Comparison of ENCODE assay signal across 9 mouse cellular contexts in genomic region chr6:67159224-67159623, GRCm38 (mm10).
DNase-seq lines count a peak whose midpoint lies in the region; ATAC-seq and TF ChIP-seq lines count a peak whose summit lies in the region.
"Had no signal": no experiment of that assay in that cellular context is flagged by ENCODE, and none has a peak within 500 bp of the region (broad histone marks: within the 10 kb centered on the region; RNA-seq: fewer than 3 reads in every experiment).

No protein-coding gene starts in this region.

- ATAC-seq in hindbrain, embryonic 11.5 days (ENCODE audit: low FRiP score): peak; percentile 34; the same call in 1 of the 2 replicates
- ATAC-seq in hindbrain, embryonic 13.5 days (ENCODE audit: low FRiP score): peak; percentile 53; the same call in 1 of the 2 replicates
- no peak for ATAC-seq in hindbrain, postnatal 0 days
- ATAC-seq in midbrain, embryonic 15.5 days (replicated peaks): peak; percentile 50; the same call in 1 of the 2 replicates

- H3K9ac ChIP-seq in hindbrain, embryonic 11.5 days (ENCODE audit: low read depth, low read length): no peak overlapping the region
- no peak overlapping the region for H3K9ac ChIP-seq in hindbrain, embryonic 13.5 days
- no peak overlapping the region for H3K9ac ChIP-seq in hindbrain, postnatal 0 days (replicated peaks; ENCODE audit: low read length)
- H3K9ac ChIP-seq in midbrain, embryonic 15.5 days: no peak overlapping the region
- H3K9ac ChIP-seq: heart, embryonic 15.5 days had no signal

- H3K4me3 ChIP-seq in hindbrain, embryonic 11.5 days (ENCODE audit: low read depth, low read length): no peak overlapping the region
- H3K4me3 ChIP-seq in hindbrain, embryonic 10.5 days: no peak overlapping the region
- H3K4me3 ChIP-seq in hindbrain, embryonic 13.5 days: no peak overlapping the region
- H3K4me3 ChIP-seq in hindbrain, postnatal 0 days (ENCODE audit: low read length): no peak overlapping the region
- H3K4me3 ChIP-seq in midbrain, embryonic 15.5 days: no peak overlapping the region
- H3K4me3 ChIP-seq: heart, embryonic 15.5 days; limb, embryonic 10.5 days had no signal

- no peak overlapping the region for H3K4me2 ChIP-seq in hindbrain, embryonic 11.5 days (replicated peaks; ENCODE audit: low read depth, low read length)
- H3K4me2 ChIP-seq in hindbrain, embryonic 13.5 days: peak overlapping the region; percentile 34; the same call in 1 of the 2 replicates
- peak overlapping the region; percentile 24; the same call in 1 of the 2 replicates for H3K4me2 ChIP-seq in hindbrain, postnatal 0 days (ENCODE audit: low read depth, low read length)
- peak overlapping the region; percentile 34; the same call in 1 of the 2 replicates for H3K4me2 ChIP-seq in midbrain, embryonic 15.5 days

- no peak for TF ChIP-seq CTCF in hindbrain, postnatal 0 days (IDR thresholded peaks at IDR 0.05; ENCODE audit: low read depth)

- DNase-seq in hindbrain, embryonic 11.5 days (ENCODE audit: low spot score): no peak
- no peak for DNase-seq in hindbrain, embryonic 10.5 days (ENCODE audit: low spot score)
- no peak for DNase-seq in hindbrain, postnatal 0 days (ENCODE audit: low spot score)
- no peak for DNase-seq in kidney, postnatal 10 days
- no peak for DNase-seq in urinary bladder, adult 18-20 months (ENCODE audit: low spot score in 2 of 2)

- no peaks in the 10 kb centered on the region for H3K4me1 ChIP-seq in hindbrain, embryonic 11.5 days (replicated peaks; ENCODE audit: control insufficient read depth, insufficient read depth, low read length)
- peaks cover 6% of the 10 kb centered on the region; the same call in 1 of the 2 replicates for H3K4me1 ChIP-seq in hindbrain, embryonic 10.5 days (replicated peaks)
- 0 out of 2 replicates have a peak, but pooled peaks cover 2% of the 10 kb centered on the region for H3K4me1 ChIP-seq in hindbrain, embryonic 13.5 days (replicated peaks)
- H3K4me1 ChIP-seq in hindbrain, postnatal 0 days (ENCODE audit: insufficient read depth, low read length): no peaks in the 10 kb centered on the region
- H3K4me1 ChIP-seq in midbrain, embryonic 15.5 days: no peaks in the 10 kb centered on the region
- H3K4me1 ChIP-seq: heart, embryonic 15.5 days; limb, embryonic 10.5 days had no signal

- H3K27me3 ChIP-seq in hindbrain, embryonic 11.5 days (ENCODE audit: control insufficient read depth, insufficient read depth, low read length): no peaks in the 10 kb centered on the region
- no peaks in the 10 kb centered on the region for H3K27me3 ChIP-seq in hindbrain, embryonic 10.5 days (ENCODE audit: insufficient read depth, poor library complexity, severe bottlenecking)
- H3K27me3 ChIP-seq in hindbrain, embryonic 13.5 days: no peaks in the 10 kb centered on the region
- H3K27me3 ChIP-seq in hindbrain, postnatal 0 days (ENCODE audit: insufficient read depth, low read length): no peaks in the 10 kb centered on the region
- H3K27me3 ChIP-seq in midbrain, embryonic 15.5 days (replicated peaks): no peaks in the 10 kb centered on the region
- H3K27me3 ChIP-seq: heart, embryonic 15.5 days had no signal

- H3K9me3 ChIP-seq in hindbrain, embryonic 11.5 days (ENCODE audit: control insufficient read depth, low read length): no peaks in the 10 kb centered on the region
- no peaks in the 10 kb centered on the region for H3K9me3 ChIP-seq in hindbrain, embryonic 10.5 days
- H3K9me3 ChIP-seq in hindbrain, embryonic 13.5 days: no peaks in the 10 kb centered on the region
- H3K9me3 ChIP-seq in hindbrain, postnatal 0 days (ENCODE audit: low read length): no peaks in the 10 kb centered on the region
- H3K9me3 ChIP-seq in midbrain, embryonic 15.5 days: no peaks in the 10 kb centered on the region
- H3K9me3 ChIP-seq: heart, embryonic 15.5 days; limb, embryonic 10.5 days had no signal

- no peak overlapping the region for H3K27ac ChIP-seq in hindbrain, embryonic 11.5 days (ENCODE audit: low read depth, low read length)
- no peak overlapping the region; the same call in 1 of the 2 replicates for H3K27ac ChIP-seq in hindbrain, embryonic 10.5 days
- no peak overlapping the region for H3K27ac ChIP-seq in hindbrain, embryonic 13.5 days
- no peak overlapping the region for H3K27ac ChIP-seq in hindbrain, postnatal 0 days
- H3K27ac ChIP-seq in midbrain, embryonic 15.5 days: no peak overlapping the region
- H3K27ac ChIP-seq: heart, embryonic 15.5 days; limb, embryonic 10.5 days had no signal

- WGBS in hindbrain, embryonic 11.5 days: 28% methylated on average over 2 of the region's 2 CpGs
- 28% methylated on average over 2 of the region's 2 CpGs for WGBS in hindbrain, embryonic 10.5 days
- 14% methylated on average over 2 of the region's 2 CpGs for WGBS in hindbrain, embryonic 13.5 days
- 17% methylated on average over 2 of the region's 2 CpGs for WGBS in hindbrain, postnatal 0 days
- WGBS in midbrain, embryonic 15.5 days: 7% methylated on average over 2 of the region's 2 CpGs

- no peaks in the 10 kb centered on the region for H3K36me3 ChIP-seq in hindbrain, embryonic 11.5 days (ENCODE audit: control insufficient read depth, insufficient read depth, low read length)
- H3K36me3 ChIP-seq in hindbrain, embryonic 10.5 days: no peaks in the 10 kb centered on the region
- no peaks in the 10 kb centered on the region for H3K36me3 ChIP-seq in hindbrain, embryonic 13.5 days
- H3K36me3 ChIP-seq in hindbrain, postnatal 0 days (ENCODE audit: insufficient read depth, low read length): no peaks in the 10 kb centered on the region
- H3K36me3 ChIP-seq in midbrain, embryonic 15.5 days (replicated peaks): no peaks in the 10 kb centered on the region
- H3K36me3 ChIP-seq: heart, embryonic 15.5 days; limb, embryonic 10.5 days had no signal
